Mouse (Mus musculus) heart, postnatal 0 days (tissue): Measurements from ENCODE around the gene Dgke.

ENCODE experiments used
- CTCF ChIP-seq: IDR thresholded peaks from 2 replicates; pipeline ENCODE4 v1.5.1; 2016; ENCODE audit warnings: antibody characterized with exemption, control low read depth, low read depth
- EP300 ChIP-seq: IDR thresholded peaks from 2 replicates; pipeline ENCODE4 v1.6.1; 2016; ENCODE audit warnings: antibody characterized with exemption, low read depth

DNA sequence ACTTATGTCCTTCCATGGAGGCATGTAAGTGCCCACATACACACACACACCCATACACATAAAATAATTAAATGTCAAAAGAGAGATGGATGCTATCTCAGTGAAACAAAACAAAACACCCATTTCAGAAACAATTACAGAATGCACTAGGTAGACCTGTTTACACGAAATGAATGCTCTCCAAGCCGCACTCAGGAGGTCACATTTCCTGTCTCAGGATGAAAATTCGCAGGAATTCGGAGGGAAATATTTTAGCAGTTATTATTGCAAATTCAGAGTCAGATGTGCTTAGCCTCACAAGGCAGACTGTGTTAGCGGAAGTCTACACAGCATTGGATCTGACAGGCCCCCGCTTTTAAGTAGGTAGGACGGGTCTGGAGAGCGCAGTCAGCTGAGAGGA is 6.9 kb upstream of the Dgke start, which contains the start of gene Gm525:
- TF ChIP-seq CTCF (no peak), EP300 (no peak)
